Mouse (Mus musculus) forebrain, embryonic 12.5 days (tissue): ENCODE measurements around the gene Btbd3. TPM values are rescaled to one million over a fixed set of nuclear protein-coding genes. Genes with fewer than 3 reads are reported as not detected.

Experiments
- ATAC-seq: fragments of 200-750 bp; cut with Nextera tagmentation; 2 replicates; pipeline ENCODE4 v1.8.0; 2017; ENCODE audit warnings: moderate TSS enrichment; ENCODE audit not compliant: low FRiP score
- H3K27ac ChIP-seq: fragments of 300-500 bp; sonication (generic); 2 replicates; pipeline ENCODE4 v1.5.1; 2016; ENCODE audit warnings: mild to moderate bottlenecking
- H3K27me3 ChIP-seq: fragments of 300-500 bp; sonication (generic); 2 replicates; pipeline ENCODE4 v1.6.1; 2016; ENCODE audit warnings: mild to moderate bottlenecking
- H3K36me3 ChIP-seq: fragments of 300-500 bp; sonication (generic); replicated peaks from 2 replicates; pipeline ENCODE4 v1.6.1; 2016; ENCODE audit warnings: mild to moderate bottlenecking
- H3K4me1 ChIP-seq: fragments of 300-500 bp; sonication (generic); 2 replicates; pipeline ENCODE4 v1.6.1; 2016
- H3K4me2 ChIP-seq: fragments of 300-500 bp; sonication (generic); 2 replicates; pipeline ENCODE4 v1.6.1; 2016; ENCODE audit warnings: mild to moderate bottlenecking, moderate library complexity
- H3K4me3 ChIP-seq: fragments of 300-500 bp; sonication (generic); replicated peaks from 2 replicates; pipeline ENCODE4 v1.5.1; 2016; ENCODE audit warnings: mild to moderate bottlenecking
- H3K9ac ChIP-seq: fragments of 300-500 bp; sonication (generic); 2 replicates; pipeline ENCODE4 v1.6.1; 2016; ENCODE audit warnings: mild to moderate bottlenecking
- H3K9me3 ChIP-seq: fragments of 300-500 bp; sonication (generic); 2 replicates; pipeline ENCODE4 v1.6.1; 2016
- WGBS: fragments of 180-500 bp; shearing (Covaris S2); methylation state at CpG from one replicate; pipeline ENCODE4 v1.1.7; 2016; 5-methylcytosine and 5-hydroxymethylcytosine counted together
- polyA plus RNA-seq: library from polyadenylated mRNA; unstranded; fragments of >200 nt; fragmentation: Nextera tagmentation; extraction: Ambion mirVana; gene quantifications from 2 replicates; pipeline ENCODE4 v1.2.1, GENCODE M21; 2016

Btbd3 gene
- polyA plus RNA-seq, 1 experiment from 2014 or later: 15.3 TPM

- H3K4me2 ChIP-seq: no peak overlapping the region
- no peak overlapping the region for H3K4me3 ChIP-seq
- no peak for ATAC-seq
- H3K9ac ChIP-seq: no peak overlapping the region
- H3K9me3 ChIP-seq: no peaks in the 10 kb centered on the region
- H3K36me3 ChIP-seq: no peaks in the 10 kb centered on the region
- H3K27me3 ChIP-seq: no peaks in the 10 kb centered on the region
- H3K27ac ChIP-seq: no peak overlapping the region
- no peaks in the 10 kb centered on the region for H3K4me1 ChIP-seq
- 51% methylated on average over 2 of the region's 2 CpGs for WGBS
Observed at GRCm38 (mm10) chr2:138431991-138432390, 175.6 kb downstream of the Btbd3 start.

- H3K4me3 ChIP-seq: no peak overlapping the region
- no peak for ATAC-seq
- no peak overlapping the region for H3K4me2 ChIP-seq
- WGBS: 12% methylated on average over 3 of the region's 3 CpGs
- no peaks in the 10 kb centered on the region for H3K27me3 ChIP-seq
- H3K9me3 ChIP-seq: no peaks in the 10 kb centered on the region
- H3K27ac ChIP-seq: no peak overlapping the region
- H3K9ac ChIP-seq: no peak overlapping the region
- peaks cover 8% of the 10 kb centered on the region; the same call in 1 of the 2 replicates for H3K4me1 ChIP-seq
- no peaks in the 10 kb centered on the region for H3K36me3 ChIP-seq
Observed at GRCm38 (mm10) chr2:138446466-138446865, 190.1 kb downstream of the Btbd3 start.

GRCm38 (mm10) chr2:138446943-138447342, 190.6 kb downstream of the Btbd3 start:
- Histone ChIP-seq H3K9ac (no peak overlapping the region), H3K4me2 (no peak overlapping the region), H3K4me1 (peaks cover 8% of the 10 kb centered on the region; the same call in 1 of the 2 replicates), H3K36me3 (no peaks in the 10 kb centered on the region), H3K27ac (no peak overlapping the region), H3K9me3 (no peaks in the 10 kb centered on the region), H3K27me3 (no peaks in the 10 kb centered on the region), H3K4me3 (no peak overlapping the region)
- 59% methylated on average over 7 of the region's 7 CpGs for WGBS
- ATAC-seq: no peak

GRCm38 (mm10) chr2:138447681-138448080, 191.3 kb downstream of the Btbd3 start:
- WGBS: 92% methylated on average over 3 of the region's 3 CpGs
- Histone ChIP-seq H3K27ac (no peak overlapping the region), H3K9me3 (no peaks in the 10 kb centered on the region), H3K4me2 (no peak overlapping the region), H3K4me1 (peaks cover 8% of the 10 kb centered on the region; the same call in 1 of the 2 replicates), H3K36me3 (no peaks in the 10 kb centered on the region), H3K4me3 (no peak overlapping the region), H3K27me3 (no peaks in the 10 kb centered on the region), H3K9ac (no peak overlapping the region)
- no peak for ATAC-seq

GRCm38 (mm10) chr2:138468046-138468572, 211.7 kb downstream of the Btbd3 start:
- Histone ChIP-seq H3K36me3 (no peaks in the 10 kb centered on the region), H3K9ac (no peak overlapping the region), H3K4me2 (no peak overlapping the region), H3K27ac (no peak overlapping the region), H3K9me3 (no peaks in the 10 kb centered on the region), H3K27me3 (no peaks in the 10 kb centered on the region), H3K4me3 (no peak overlapping the region), H3K4me1 (no peaks in the 10 kb centered on the region)
- WGBS: 74% methylated on average over 22 of the region's 22 CpGs
- ATAC-seq: no peak

- no peak overlapping the region for H3K9ac ChIP-seq
- H3K4me2 ChIP-seq: no peak overlapping the region
- H3K36me3 ChIP-seq: no peaks in the 10 kb centered on the region
- H3K4me1 ChIP-seq: no peaks in the 10 kb centered on the region
- H3K27ac ChIP-seq: no peak overlapping the region
- H3K27me3 ChIP-seq: no peaks in the 10 kb centered on the region
- no peak for ATAC-seq
- H3K9me3 ChIP-seq: no peaks in the 10 kb centered on the region
- H3K4me3 ChIP-seq: no peak overlapping the region
- 79% methylated on average over 5 of the region's 5 CpGs for whole genome bisulfite sequencing
Observed at GRCm38 (mm10) chr2:138473407-138473806, 217.0 kb downstream of the Btbd3 start.

- no peaks in the 10 kb centered on the region for H3K36me3 ChIP-seq
- 91% methylated on average over 3 of the region's 3 CpGs for WGBS
- H3K27ac ChIP-seq: no peak overlapping the region
- H3K9me3 ChIP-seq: no peaks in the 10 kb centered on the region
- ATAC-seq: no peak
- H3K27me3 ChIP-seq: no peaks in the 10 kb centered on the region
- H3K4me3 ChIP-seq: no peak overlapping the region
- H3K4me2 ChIP-seq: no peak overlapping the region
- H3K4me1 ChIP-seq: no peaks in the 10 kb centered on the region
- no peak overlapping the region for H3K9ac ChIP-seq
Observed at GRCm38 (mm10) chr2:138476486-138476885, 220.1 kb downstream of the Btbd3 start.

GRCm38 (mm10) chr2:138477278-138477677, 220.9 kb downstream of the Btbd3 start:
- 91% methylated on average over 5 of the region's 5 CpGs for WGBS
- no peaks in the 10 kb centered on the region for H3K4me1 ChIP-seq
- ATAC-seq: no peak

GRCm38 (mm10) chr2:138482541-138482940, 226.2 kb downstream of the Btbd3 start:
- Histone ChIP-seq H3K9ac (no peak overlapping the region), H3K4me1 (no peaks in the 10 kb centered on the region), H3K9me3 (no peaks in the 10 kb centered on the region), H3K4me2 (no peak overlapping the region), H3K27me3 (no peaks in the 10 kb centered on the region), H3K36me3 (no peaks in the 10 kb centered on the region), H3K27ac (no peak overlapping the region), H3K4me3 (no peak overlapping the region)
- 87% methylated on average over 3 of the region's 3 CpGs for WGBS
- ATAC-seq: no peak

More at GRCm38 (mm10) chr2:138477278-138477677, 220.9 kb downstream of the Btbd3 start:
- no peaks in the 10 kb centered on the region for H3K36me3 ChIP-seq
- no peak overlapping the region for H3K27ac ChIP-seq
- H3K4me3 ChIP-seq: no peak overlapping the region
- H3K27me3 ChIP-seq: no peaks in the 10 kb centered on the region
- H3K9me3 ChIP-seq: no peaks in the 10 kb centered on the region
- H3K9ac ChIP-seq: no peak overlapping the region
- no peak overlapping the region for H3K4me2 ChIP-seq

GRCm38 (mm10) chr2:138484871-138485270, 228.5 kb downstream of the Btbd3 start:
- no peak for ATAC-seq
- no peaks in the 10 kb centered on the region for H3K4me1 ChIP-seq
- H3K4me3 ChIP-seq: no peak overlapping the region
- no peak overlapping the region for H3K9ac ChIP-seq
- no peak overlapping the region for H3K4me2 ChIP-seq
- WGBS: 89% methylated on average over 4 of the region's 4 CpGs
- H3K27ac ChIP-seq: no peak overlapping the region
- no peaks in the 10 kb centered on the region for H3K9me3 ChIP-seq
- H3K36me3 ChIP-seq: no peaks in the 10 kb centered on the region
- H3K27me3 ChIP-seq: no peaks in the 10 kb centered on the region

- H3K27ac ChIP-seq: no peak overlapping the region
Observed at GRCm38 (mm10) chr2:138490688-138491405, 234.5 kb downstream of the Btbd3 start.

GRCm38 (mm10) chr2:138492176-138492575, 235.8 kb downstream of the Btbd3 start:
- Histone ChIP-seq H3K9me3 (no peaks in the 10 kb centered on the region), H3K27me3 (no peaks in the 10 kb centered on the region), H3K9ac (no peak overlapping the region), H3K4me2 (no peak overlapping the region), H3K4me3 (no peak overlapping the region), H3K27ac (no peak overlapping the region), H3K36me3 (no peaks in the 10 kb centered on the region), H3K4me1 (no peaks in the 10 kb centered on the region)
- no peak for ATAC-seq

More at GRCm38 (mm10) chr2:138490688-138491405, 234.5 kb downstream of the Btbd3 start:
- no peak overlapping the region for H3K4me3 ChIP-seq
- no peak for ATAC-seq
- H3K36me3 ChIP-seq: no peaks in the 10 kb centered on the region
- H3K9ac ChIP-seq: no peak overlapping the region
- 82% methylated on average over 2 of the region's 2 CpGs for WGBS
- H3K27me3 ChIP-seq: no peaks in the 10 kb centered on the region
- H3K4me1 ChIP-seq: no peaks in the 10 kb centered on the region
- no peaks in the 10 kb centered on the region for H3K9me3 ChIP-seq
- H3K4me2 ChIP-seq: no peak overlapping the region

- 91% methylated on average over 12 of the region's 12 CpGs for WGBS
- Histone ChIP-seq H3K4me3 (no peak overlapping the region), H3K9ac (no peak overlapping the region), H3K27me3 (no peaks in the 10 kb centered on the region), H3K27ac (no peak overlapping the region), H3K4me1 (no peaks in the 10 kb centered on the region), H3K36me3 (no peaks in the 10 kb centered on the region), H3K4me2 (no peak overlapping the region), H3K9me3 (no peaks in the 10 kb centered on the region)
- no peak for ATAC-seq
Observed at GRCm38 (mm10) chr2:138503866-138504380, 247.6 kb downstream of the Btbd3 start.
